Mouse (Mus musculus) myocyte (in vitro differentiated cells): ENCODE data around the gene Isyna1. TPM values are rescaled to one million over a fixed set of nuclear protein-coding genes. Genes with fewer than 3 reads are reported as not detected.
A peak's percentile ranks its signal among the peaks of the same experiment; 100 is the strongest.

ENCODE experiments used
- H3K27me3 ChIP-seq: one replicate; pipeline ENCODE4 v1.6.1; 2011; ENCODE audit not compliant: control insufficient read depth, insufficient read depth, insufficient read length
- H3K36me3 ChIP-seq: one replicate; pipeline ENCODE4 v1.6.1; 2011; ENCODE audit not compliant: control insufficient read depth, insufficient read depth
- H3K4me2 ChIP-seq: one replicate; pipeline ENCODE4 v1.6.1; 2011; ENCODE audit warnings: low read depth, control low read depth
- H3K4me3 ChIP-seq: one replicate; pipeline ENCODE4 v1.5.1; 2011; ENCODE audit warnings: mild to moderate bottlenecking, control low read depth, moderate library complexity
- H3K79me2 ChIP-seq: one replicate; pipeline ENCODE4 v1.6.1; 2011; ENCODE audit not compliant: control insufficient read depth, insufficient read depth
- H3ac ChIP-seq: one replicate; pipeline ENCODE4 v1.6.1; 2011; ENCODE audit not compliant: control insufficient read depth, insufficient read length
- CEBPB ChIP-seq: IDR thresholded peaks from 2 replicates; pipeline ENCODE4 v1.6.1; 2011; ENCODE audit warnings: mild to moderate bottlenecking, moderate library complexity; ENCODE audit not compliant: poor library complexity, insufficient read depth, severe bottlenecking
- E2F4 ChIP-seq: IDR thresholded peaks from one replicate; pipeline ENCODE4 v1.6.1; 2011; ENCODE audit warnings: mild to moderate bottlenecking, control low read depth, moderate library complexity; ENCODE audit not compliant: insufficient read depth
- MAX ChIP-seq: IDR thresholded peaks from one replicate; pipeline ENCODE4 v1.6.1; 2011; ENCODE audit warnings: low read depth, mild to moderate bottlenecking, control low read depth
- MYOD1 ChIP-seq, 3 experiments: IDR thresholded peaks; one replicate each; pipeline ENCODE4 v1.6.1; 2011; ENCODE audit warnings: control low read depth in 2 of 3, low read depth in 2 of 3, mild to moderate bottlenecking in 2 of 3, moderate library complexity in 1 of 3; ENCODE audit not compliant: insufficient read length in 2 of 3, control insufficient read depth in 1 of 3
- MYOG ChIP-seq, 3 experiments: IDR thresholded peaks; one replicate each; pipeline ENCODE4 v1.6.1; 2011; ENCODE audit warnings: control low read depth in 2 of 3, low read depth in 2 of 3, mild to moderate bottlenecking in 2 of 3; ENCODE audit not compliant: insufficient read length in 2 of 3, control insufficient read depth in 1 of 3, insufficient read depth in 1 of 3
- POLR2A ChIP-seq: IDR thresholded peaks from one replicate; pipeline ENCODE4 v1.6.1; 2011; ENCODE audit warnings: low read depth, mild to moderate bottlenecking, control low read depth, moderate library complexity; ENCODE audit not compliant: insufficient read length
- POLR2AphosphoS2 ChIP-seq: IDR thresholded peaks from one replicate; pipeline ENCODE4 v1.6.1; 2011; ENCODE audit warnings: low read depth, control low read depth; ENCODE audit not compliant: insufficient read length
- REST ChIP-seq: IDR thresholded peaks from one replicate; pipeline ENCODE4 v1.6.1; 2011; ENCODE audit warnings: mild to moderate bottlenecking, control low read depth, moderate library complexity; ENCODE audit not compliant: insufficient read depth, insufficient read length
- SRF ChIP-seq: IDR thresholded peaks from one replicate; pipeline ENCODE4 v1.6.1; 2011; ENCODE audit warnings: low read depth; ENCODE audit not compliant: control insufficient read depth, insufficient read length
- TCF12 ChIP-seq: IDR thresholded peaks from one replicate; pipeline ENCODE4 v1.6.1; 2011; ENCODE audit warnings: mild to moderate bottlenecking, control low read depth; ENCODE audit not compliant: poor library complexity, insufficient read depth, severe bottlenecking
- TCF3 ChIP-seq: IDR thresholded peaks from one replicate; pipeline ENCODE4 v1.6.1; 2011; ENCODE audit warnings: low read depth, control low read depth; ENCODE audit not compliant: insufficient read length
- USF1 ChIP-seq: IDR thresholded peaks from one replicate; pipeline ENCODE4 v1.6.1; 2011; ENCODE audit warnings: low read depth, mild to moderate bottlenecking, control low read depth, moderate library complexity
- polyA plus RNA-seq: library from polyadenylated mRNA; unstranded; fragments of >200 nt; fragmentation: generic; extraction: Trizol; gene quantifications from one replicate; pipeline ENCODE4 v1.2.1, GENCODE M21; 2012; ENCODE audit warnings: missing spikeins

Isyna1 gene
- polyA plus RNA-seq, 1 experiment, result 40.4 TPM

DNA sequence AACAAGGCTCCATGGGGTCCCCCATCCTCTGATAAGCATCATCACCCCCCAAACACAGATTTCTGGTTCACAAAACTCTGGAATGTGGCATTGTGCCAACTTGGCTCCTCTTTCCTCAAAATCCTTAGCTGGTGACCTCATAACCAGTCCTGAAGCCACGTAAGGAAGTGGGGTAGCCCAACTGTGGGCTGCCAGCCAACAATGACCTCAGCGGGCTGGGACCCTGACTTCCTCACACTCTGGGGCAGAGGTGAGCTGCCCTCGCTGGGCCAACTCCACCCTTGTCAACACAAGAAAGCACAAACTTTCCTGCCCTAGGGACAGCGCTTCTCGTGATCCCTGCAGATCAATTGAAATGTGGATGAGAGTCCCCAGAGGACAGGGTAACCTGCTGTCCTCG, 39.9 kb downstream of the Isyna1 start:
- Histone ChIP-seq H3K36me3 (no peaks in the 10 kb centered on the region), H3K4me3 (no peak overlapping the region), H3K79me2 (no peaks in the 10 kb centered on the region), H3K27me3 (no peaks in the 10 kb centered on the region), H3K4me2 (peak overlapping the region; percentile 30), H3ac (no peak overlapping the region)
- TF ChIP-seq POLR2A, result no peak
- no peak for TF ChIP-seq MYOG (IDR thresholded peaks at IDR 0.05; ENCODE audit: control insufficient read depth in 1 of 3, insufficient read depth in 1 of 3, insufficient read length in 2 of 3, low read depth in 2 of 3)
- no peak for TF ChIP-seq POLR2AphosphoS2
- no peak for TF ChIP-seq E2F4
- TF ChIP-seq SRF, result no peak
- no peak for TF ChIP-seq MAX

DNA sequence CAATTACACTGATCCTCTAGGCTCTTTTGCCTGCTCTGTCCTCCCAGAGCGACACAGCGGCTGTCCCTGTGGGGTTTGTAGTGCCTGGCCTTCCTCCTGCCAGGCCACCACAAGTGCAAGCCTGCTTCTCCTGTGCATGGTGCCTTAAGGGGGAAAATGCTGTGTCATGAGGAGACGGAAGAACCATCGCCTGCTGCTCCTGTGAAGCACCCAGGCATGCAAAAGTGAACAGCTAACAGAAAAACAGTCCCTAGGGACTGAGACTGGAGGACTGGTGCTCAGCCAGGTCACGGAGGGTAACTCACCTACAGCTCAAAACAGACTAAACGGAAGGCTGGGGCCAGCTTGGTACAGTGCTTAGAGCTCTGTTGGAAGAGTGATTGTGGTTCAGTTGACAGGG, 41.4 kb downstream of the Isyna1 start:
- H3K4me3 ChIP-seq, result no peak overlapping the region
- H3K4me2 ChIP-seq, result no peak overlapping the region
- no peaks in the 10 kb centered on the region for H3K36me3 ChIP-seq
- H3K79me2 ChIP-seq, result no peaks in the 10 kb centered on the region
- no peaks in the 10 kb centered on the region for H3K27me3 ChIP-seq
- TF ChIP-seq SRF (no peak), MYOG (IDR thresholded peaks at IDR 0.05; ENCODE audit: control insufficient read depth in 1 of 3, insufficient read depth in 1 of 3, insufficient read length in 2 of 3, low read depth in 2 of 3) (no peak), CEBPB (no peak), POLR2AphosphoS2 (no peak), REST (no peak), TCF3 (no peak), MAX (no peak), USF1 (no peak), POLR2A (no peak), MYOD1 (IDR thresholded peaks at IDR 0.05; ENCODE audit: control insufficient read depth in 1 of 3, insufficient read length in 2 of 3, low read depth in 2 of 3) (no peak), TCF12 (no peak), E2F4 (no peak)
- H3ac ChIP-seq, result no peak overlapping the region

DNA sequence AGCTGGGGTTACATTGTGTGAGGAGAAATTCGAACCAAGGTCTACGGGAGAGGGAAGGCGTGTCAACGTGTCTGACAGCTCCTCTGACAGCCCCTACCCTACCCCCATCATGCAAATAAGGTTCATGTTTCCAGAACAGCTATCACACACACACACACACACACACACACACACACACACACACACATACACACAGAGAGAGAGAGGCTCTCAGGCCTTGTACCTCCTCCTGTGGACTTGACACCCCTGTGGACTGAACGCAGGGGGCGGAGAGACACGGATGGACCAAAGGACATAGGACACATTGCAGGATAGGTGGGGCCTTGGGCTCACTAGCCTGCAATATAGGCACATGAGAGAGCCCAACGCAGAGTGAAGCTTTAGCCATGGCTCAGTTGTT, 42.7 kb downstream of the Isyna1 start:
- H3K79me2 ChIP-seq, result no peaks in the 10 kb centered on the region
- H3K4me3 ChIP-seq, result no peak overlapping the region
- H3ac ChIP-seq, result no peak overlapping the region
- no peaks in the 10 kb centered on the region for H3K36me3 ChIP-seq
- H3K4me2 ChIP-seq, result no peak overlapping the region
- TF ChIP-seq E2F4, result no peak
- TF ChIP-seq SRF, result no peak
- H3K27me3 ChIP-seq, result no peaks in the 10 kb centered on the region

DNA sequence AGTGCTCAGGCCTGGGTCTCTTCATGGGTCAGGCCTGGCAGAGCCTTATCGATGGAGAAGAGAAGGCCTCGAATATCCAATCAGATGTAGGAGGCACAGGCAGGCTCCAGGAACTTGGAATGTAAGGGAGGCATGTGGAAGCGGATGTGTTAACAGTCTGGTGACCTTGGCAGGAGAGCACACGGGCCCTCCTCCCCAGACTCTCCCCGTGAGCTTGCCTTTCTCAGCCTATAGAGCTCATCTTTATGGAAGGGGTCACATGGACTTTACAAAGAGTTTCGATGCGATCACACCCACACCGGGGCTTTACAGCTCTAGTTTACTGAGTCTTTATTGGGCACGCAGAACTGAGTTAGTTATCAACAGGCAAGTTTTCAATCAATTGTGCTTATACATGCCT, 44.6 kb downstream of the Isyna1 start:
- H3ac ChIP-seq, result no peak overlapping the region
- H3K4me2 ChIP-seq, result no peak overlapping the region
- TF ChIP-seq POLR2A, result no peak
- no peak for TF ChIP-seq MYOD1 (IDR thresholded peaks at IDR 0.05; ENCODE audit: control insufficient read depth in 1 of 3, insufficient read length in 2 of 3, low read depth in 2 of 3)
- no peak for TF ChIP-seq POLR2AphosphoS2
- TF ChIP-seq MYOG (IDR thresholded peaks at IDR 0.05; ENCODE audit: control insufficient read depth in 1 of 3, insufficient read depth in 1 of 3, insufficient read length in 2 of 3, low read depth in 2 of 3), result no peak
- TF ChIP-seq E2F4, result no peak
- H3K79me2 ChIP-seq, result no peaks in the 10 kb centered on the region
- H3K36me3 ChIP-seq, result no peaks in the 10 kb centered on the region
- H3K4me3 ChIP-seq, result no peak overlapping the region
- H3K27me3 ChIP-seq, result no peaks in the 10 kb centered on the region

DNA sequence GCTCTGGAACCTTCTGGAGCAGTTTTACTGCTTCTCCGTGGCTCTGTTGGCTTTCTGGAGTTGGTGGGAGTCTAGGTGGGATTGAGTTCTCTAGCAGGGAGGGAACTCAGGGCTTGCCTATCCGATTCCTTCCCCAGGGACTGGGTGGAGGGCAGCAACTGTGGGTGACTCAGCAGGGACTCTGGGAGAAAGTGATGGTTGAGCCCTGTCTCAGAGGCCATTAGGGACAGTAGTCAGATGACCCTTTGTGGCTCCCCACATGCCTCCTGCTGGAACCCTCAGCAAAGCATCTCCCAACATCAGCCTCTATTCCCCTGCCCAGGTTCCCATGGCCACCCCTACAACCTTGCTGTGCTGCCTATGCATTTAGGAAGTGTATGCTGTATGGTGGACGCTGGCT, 48.8 kb downstream of the Isyna1 start:
- no peak overlapping the region for H3K4me3 ChIP-seq

DNA sequence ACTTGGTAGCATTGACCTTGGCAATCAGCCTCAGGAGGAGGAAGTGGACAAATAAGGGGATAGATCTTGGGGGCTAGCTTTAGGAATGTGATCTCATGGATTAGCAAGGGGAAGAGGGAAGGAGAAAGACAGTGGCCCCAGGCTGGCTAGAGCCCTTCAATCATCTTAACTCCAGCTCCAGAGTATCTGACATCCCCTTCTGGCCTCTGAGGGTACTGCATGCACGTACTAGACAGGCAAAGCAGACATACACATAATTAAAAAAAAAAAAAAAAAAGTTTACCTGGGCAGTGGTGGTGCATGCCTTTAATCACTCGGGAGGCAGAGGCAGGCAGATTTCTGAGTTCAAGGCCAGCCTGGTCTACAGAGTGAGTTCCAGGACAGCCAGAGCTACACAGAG, 49.9 kb downstream of the Isyna1 start:
- Histone ChIP-seq H3K4me2 (no peak overlapping the region), H3K4me3 (no peak overlapping the region), H3K27me3 (no peaks in the 10 kb centered on the region), H3K36me3 (no peaks in the 10 kb centered on the region), H3ac (no peak overlapping the region), H3K79me2 (no peaks in the 10 kb centered on the region)
- no peak for TF ChIP-seq USF1
- TF ChIP-seq TCF12, result no peak
- no peak for TF ChIP-seq TCF3
- no peak for TF ChIP-seq POLR2AphosphoS2
- no peak for TF ChIP-seq CEBPB
- no peak for TF ChIP-seq MYOD1 (IDR thresholded peaks at IDR 0.05; ENCODE audit: control insufficient read depth in 1 of 3, insufficient read length in 2 of 3, low read depth in 2 of 3)
- TF ChIP-seq MAX, result no peak

More for the DNA sequence above, 48.8 kb downstream of the Isyna1 start:
- Histone ChIP-seq H3K4me2 (peak overlapping the region; percentile 48), H3K36me3 (no peaks in the 10 kb centered on the region), H3ac (no peak overlapping the region), H3K27me3 (no peaks in the 10 kb centered on the region), H3K79me2 (no peaks in the 10 kb centered on the region)
- TF ChIP-seq MYOD1 (IDR thresholded peaks at IDR 0.05; ENCODE audit: control insufficient read depth in 1 of 3, insufficient read length in 2 of 3, low read depth in 2 of 3), result peak in 2 of 3 experiments; percentile 16 to 38
- TF ChIP-seq TCF3, result no peak
- peak; percentile 17 for TF ChIP-seq USF1
- peak in 1 of 3 experiments; percentile 56 for TF ChIP-seq MYOG (IDR thresholded peaks at IDR 0.05; ENCODE audit: control insufficient read depth in 1 of 3, insufficient read depth in 1 of 3, insufficient read length in 2 of 3, low read depth in 2 of 3)
